Comparison of ENCODE assay signal across 9 mouse cellular contexts in the genomic region with DNA sequence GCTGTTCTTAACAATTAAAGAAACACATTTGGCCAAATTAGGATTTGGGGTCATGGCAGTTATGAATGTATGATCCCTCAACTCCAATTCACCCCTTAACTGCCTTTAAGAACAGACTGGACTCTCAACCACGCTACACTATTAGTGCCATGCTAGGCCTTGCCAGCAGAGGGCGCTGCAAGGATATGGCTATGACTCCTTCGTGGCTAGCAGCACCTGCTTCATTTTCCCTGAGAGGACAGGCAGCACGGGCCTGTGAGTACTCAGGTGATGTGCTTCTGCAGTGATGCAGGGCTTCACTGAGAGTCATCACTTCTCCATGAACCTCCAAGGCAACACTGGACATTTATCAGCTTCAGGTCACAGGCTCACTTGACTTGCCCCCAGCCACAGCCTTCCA.
A peak's percentile ranks its signal among the peaks of the same experiment; 100 is the strongest.
DNase-seq lines count a peak whose midpoint lies in the region; ATAC-seq and TF ChIP-seq lines count a peak whose summit lies in the region.
"Had no signal": no experiment of that assay in that cellular context is flagged by ENCODE, and none has a peak within 500 bp of the region (broad histone marks: within the 10 kb centered on the region; RNA-seq: fewer than 3 reads in every experiment).

No protein-coding gene starts in this region.

- peak; percentile 89 for TF ChIP-seq CTCF in left cerebral cortex, adult 2 months (IDR thresholded peaks at IDR 0.05)

- no peaks in the 10 kb centered on the region for H3K27me3 ChIP-seq in hindbrain, embryonic 10.5 days (ENCODE audit: insufficient read depth, poor library complexity, severe bottlenecking)
- H3K27me3 ChIP-seq in hindbrain, embryonic 13.5 days = no peaks in the 10 kb centered on the region
- H3K27me3 ChIP-seq: lung, embryonic 15.5 days had no signal

- H3K4me3 ChIP-seq in hindbrain, embryonic 10.5 days = no peak overlapping the region
- no peak overlapping the region for H3K4me3 ChIP-seq in hindbrain, embryonic 13.5 days
- no peak overlapping the region for H3K4me3 ChIP-seq in left cerebral cortex, adult 2 months
- H3K4me3 ChIP-seq: lung, embryonic 15.5 days had no signal

- no peaks in the 10 kb centered on the region for H3K9me3 ChIP-seq in hindbrain, embryonic 10.5 days
- no peaks in the 10 kb centered on the region for H3K9me3 ChIP-seq in hindbrain, embryonic 13.5 days
- H3K9me3 ChIP-seq: lung, embryonic 15.5 days had no signal

- H3K9ac ChIP-seq in hindbrain, embryonic 13.5 days = no peak overlapping the region
- H3K9ac ChIP-seq: lung, embryonic 15.5 days had no signal

- no peak for ATAC-seq in hindbrain, embryonic 13.5 days (ENCODE audit: low FRiP score)
- peak; percentile 45 for ATAC-seq in granulocyte monocyte progenitor cell, adult 5-6 weeks (replicated peaks; ENCODE audit: poor library complexity, severe bottlenecking)
- peak; percentile 58 for ATAC-seq in monocyte, adult 5-6 weeks (replicated peaks; ENCODE audit: insufficient number of reproducible peaks, low FRiP score, low TSS enrichment, poor library complexity, severe bottlenecking)

- 5% methylated on average over 4 of the region's 4 CpGs for WGBS in hindbrain, embryonic 10.5 days
- 3% methylated on average over 4 of the region's 4 CpGs for WGBS in hindbrain, embryonic 13.5 days

- intact Hi-C loops in left cerebral cortex, adult 2 months (cut with DNase I) = no loop called here

- H3K36me3 ChIP-seq in hindbrain, embryonic 10.5 days = no peaks in the 10 kb centered on the region
- no peaks in the 10 kb centered on the region for H3K36me3 ChIP-seq in hindbrain, embryonic 13.5 days
- H3K36me3 ChIP-seq: lung, embryonic 15.5 days had no signal

- no peak overlapping the region for H3K27ac ChIP-seq in hindbrain, embryonic 10.5 days
- H3K27ac ChIP-seq in hindbrain, embryonic 13.5 days = no peak overlapping the region
- no peak overlapping the region for H3K27ac ChIP-seq in left cerebral cortex, adult 2 months
- H3K27ac ChIP-seq: lung, embryonic 15.5 days had no signal

- H3K4me2 ChIP-seq in hindbrain, embryonic 13.5 days = no peak overlapping the region
- H3K4me2 ChIP-seq: lung, embryonic 15.5 days had no signal

- peaks cover 17% of the 10 kb centered on the region for H3K4me1 ChIP-seq in hindbrain, embryonic 10.5 days (replicated peaks)
- peaks cover 11% of the 10 kb centered on the region for H3K4me1 ChIP-seq in hindbrain, embryonic 13.5 days (replicated peaks)

- peak; percentile 79 for DNase-seq in hindbrain, embryonic 10.5 days (ENCODE audit: low spot score)
- DNase-seq in R1 (ENCODE audit: low read depth, low spot score) = peak; percentile 68
- DNase-seq in cerebellum, adult 9-11 months = peak; percentile 84
- peak; percentile 55 to 73 for DNase-seq in left cerebral cortex, adult 2 months (ENCODE audit: extremely low spot score in 1 of 2, low spot score in 2 of 2)
- peak; percentile 88 for DNase-seq in testis, postnatal 10 days (ENCODE audit: low spot score)
